Mouse (Mus musculus): Measurements from ENCODE around the gene Eif3j1. TPM values are rescaled to one million over a fixed set of nuclear protein-coding genes. Genes with fewer than 3 reads are reported as not detected.
"Not testable (repeated sequence)": the region's sequence is repeated elsewhere in the genome, so short reads cannot be mapped to it uniquely, and the experiment has no call there.

Eif3j1 gene
- polyA plus RNA-seq (2015; fragmentation: Nextera tagmentation; extraction: Ambion mirVana) = 9.4 and 10.3 TPM in 2 replicates

DNA sequence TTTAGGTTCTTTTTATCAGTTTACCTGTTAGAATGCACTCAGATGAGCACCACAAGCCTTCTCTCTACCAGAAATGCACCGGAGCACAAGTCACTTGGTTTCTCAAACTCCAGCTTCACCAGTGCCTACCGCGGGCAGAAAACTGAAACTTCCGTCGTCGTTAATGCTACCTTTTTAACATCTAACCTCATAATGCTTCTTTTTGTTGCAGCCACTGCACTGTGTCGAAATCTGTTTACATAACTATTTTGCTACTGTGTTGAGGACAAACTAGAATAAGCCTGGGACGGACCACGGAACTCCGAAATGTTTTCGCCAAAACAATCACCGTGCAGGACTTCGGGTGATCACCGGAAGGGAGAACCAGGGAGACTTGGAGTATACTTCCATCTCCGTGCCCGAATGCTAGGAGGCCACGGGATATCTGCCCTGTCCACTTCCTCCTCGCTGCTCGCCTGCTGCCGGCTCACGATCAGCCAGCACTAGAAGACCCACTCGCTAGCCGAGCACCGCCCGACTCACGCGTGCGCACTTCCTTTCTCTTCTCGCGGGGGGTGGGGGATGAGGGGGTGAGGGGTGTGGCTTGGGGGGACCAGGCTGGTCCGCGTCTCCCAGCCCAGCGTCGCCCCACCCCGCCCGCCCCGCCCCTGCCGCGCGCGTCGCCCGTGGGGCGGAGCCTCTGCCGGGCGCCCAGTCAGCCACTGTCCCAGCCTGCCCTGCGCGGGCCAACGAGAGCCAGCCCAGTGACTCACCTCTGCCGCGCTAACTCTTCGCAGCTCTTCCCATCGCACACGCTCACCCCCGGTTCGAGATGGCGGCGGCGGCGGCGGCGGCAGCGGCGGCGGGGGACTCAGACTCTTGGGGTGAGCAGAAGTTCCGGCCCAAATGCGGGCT is at the start of gene Eif3j1:
Eif3j1 (plus strand) TSS at position 685 of the 894 bp plus-strand sequence.
- Histone ChIP-seq H3K36me3 (ENCODE audit: control insufficient read depth, insufficient read depth, low read length) (no peaks in the 10 kb centered on the region), H3K27me3 (replicated peaks; ENCODE audit: control insufficient read depth, insufficient read depth, low read length) (no peaks in the 10 kb centered on the region), H3K4me2 (ENCODE audit: low read depth, low read length) (peak within 1 kb of the TSS; percentile 63), H3K4me1 (ENCODE audit: control insufficient read depth, insufficient read depth, low read length) (no peaks in the 10 kb centered on the region), H3K9me3 (ENCODE audit: control insufficient read depth, low read length) (no peaks in the 10 kb centered on the region), H3K27ac (ENCODE audit: low read length) (peak within 1 kb of the TSS; percentile 90), H3K9ac (ENCODE audit: low read depth, low read length) (peak within 1 kb of the TSS; percentile 92), H3K4me3 (ENCODE audit: low read length) (peak within 1 kb of the TSS; percentile 97)
- peak; percentile 99 for ATAC-seq
- under 1% methylated on average over 66 of the region's 67 CpGs for WGBS

DNA sequence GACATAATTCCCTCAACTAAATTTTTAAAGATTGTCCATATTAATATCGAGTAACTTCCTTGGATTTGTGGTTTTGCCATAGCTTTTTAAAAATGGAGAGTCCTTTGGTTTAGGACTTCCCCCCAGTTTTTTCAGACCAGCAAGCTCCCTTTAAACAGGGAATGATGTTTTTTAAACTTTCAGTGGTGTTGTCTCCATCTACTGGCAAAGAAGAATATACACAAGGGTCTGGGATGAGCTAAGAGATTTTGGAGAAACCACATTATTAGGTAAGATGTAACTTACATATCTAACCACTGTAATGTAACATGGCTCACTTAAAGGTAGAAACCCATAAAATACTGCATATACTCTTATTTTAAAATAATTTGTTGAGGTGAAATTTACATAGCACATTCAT is 32.6 kb upstream of the Eif3j1 start:
- Histone ChIP-seq H3K27me3 (replicated peaks; ENCODE audit: control insufficient read depth, insufficient read depth, low read length) (no peaks in the 10 kb centered on the region), H3K4me2 (ENCODE audit: low read depth, low read length) (no peak overlapping the region), H3K9me3 (ENCODE audit: control insufficient read depth, low read length) (no peaks in the 10 kb centered on the region), H3K4me3 (ENCODE audit: low read length) (no peak overlapping the region), H3K27ac (ENCODE audit: low read length) (no peak overlapping the region), H3K4me1 (ENCODE audit: control insufficient read depth, insufficient read depth, low read length) (no peaks in the 10 kb centered on the region), H3K9ac (ENCODE audit: low read depth, low read length) (no peak overlapping the region), H3K36me3 (ENCODE audit: control insufficient read depth, insufficient read depth, low read length) (0 out of 2 replicates have a peak, but pooled peaks cover 2% of the 10 kb centered on the region)
- WGBS = 93% methylated on average over 1 of the region's 1 CpGs
- no peak for ATAC-seq

DNA sequence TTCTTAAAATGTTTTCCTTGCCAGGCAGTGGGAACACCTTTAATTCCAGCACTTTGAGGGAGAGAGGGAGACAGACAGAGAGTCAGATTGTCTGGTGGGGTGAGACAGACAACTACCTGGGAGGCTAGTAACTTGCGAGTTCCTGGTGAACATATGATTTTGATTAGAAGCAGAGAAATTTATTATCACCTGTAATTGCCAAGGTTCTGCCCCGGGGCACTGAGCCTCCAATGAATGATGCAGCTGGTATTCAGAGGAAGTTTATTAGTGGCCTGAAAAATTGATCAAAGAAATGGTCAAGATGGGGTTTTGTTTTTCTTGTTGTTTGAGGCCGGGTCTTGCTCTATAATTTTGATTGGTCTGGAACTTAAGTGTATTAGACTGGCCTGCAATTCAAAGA is 19.5 kb upstream of the Eif3j1 start:
- H3K27me3 ChIP-seq (replicated peaks; ENCODE audit: control insufficient read depth, insufficient read depth, low read length) = no peaks in the 10 kb centered on the region
- H3K36me3 ChIP-seq (ENCODE audit: control insufficient read depth, insufficient read depth, low read length) = peaks cover 4% of the 10 kb centered on the region; the same call in 1 of the 2 replicates
- no peak overlapping the region for H3K27ac ChIP-seq (ENCODE audit: low read length)
- H3K4me1 ChIP-seq (ENCODE audit: control insufficient read depth, insufficient read depth, low read length) = no peaks in the 10 kb centered on the region
- no peak overlapping the region for H3K9ac ChIP-seq (ENCODE audit: low read depth, low read length)
- no peak overlapping the region for H3K4me3 ChIP-seq (ENCODE audit: low read length)
- no peak overlapping the region for H3K4me2 ChIP-seq (ENCODE audit: low read depth, low read length)
- no peaks in the 10 kb centered on the region for H3K9me3 ChIP-seq (ENCODE audit: control insufficient read depth, low read length)
- ATAC-seq = no peak
- WGBS = 94% methylated on average over 3 of the region's 3 CpGs

DNA sequence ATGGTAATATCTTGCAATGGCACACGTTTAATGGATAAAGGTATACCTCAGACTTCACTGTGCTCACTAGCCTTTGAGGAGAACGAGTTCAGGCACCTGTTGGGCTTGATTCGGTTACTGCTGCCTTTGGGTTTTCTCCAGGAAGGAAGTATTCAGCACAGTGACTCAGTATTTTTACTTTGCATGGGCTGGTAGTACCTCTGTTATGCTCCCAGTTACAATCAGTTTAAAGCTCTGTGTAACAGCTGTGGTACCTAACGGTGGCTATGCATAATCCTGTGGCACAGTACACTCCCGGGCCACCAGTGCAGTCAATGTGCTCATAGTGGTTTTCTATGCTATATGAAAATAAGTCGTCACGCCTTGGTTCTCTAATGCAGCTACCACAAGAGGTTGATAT is 16.9 kb upstream of the Eif3j1 start:
- WGBS = 92% methylated on average over 7 of the region's 7 CpGs
- no peak overlapping the region for H3K27ac ChIP-seq (ENCODE audit: low read length)
- H3K27me3 ChIP-seq (replicated peaks; ENCODE audit: control insufficient read depth, insufficient read depth, low read length) = no peaks in the 10 kb centered on the region
- H3K36me3 ChIP-seq (ENCODE audit: control insufficient read depth, insufficient read depth, low read length) = peaks cover 6% of the 10 kb centered on the region; the same call in 1 of the 2 replicates
- H3K4me1 ChIP-seq (ENCODE audit: control insufficient read depth, insufficient read depth, low read length) = no peaks in the 10 kb centered on the region
- no peak overlapping the region for H3K4me2 ChIP-seq (ENCODE audit: low read depth, low read length)
- no peak for ATAC-seq
- H3K9me3 ChIP-seq (ENCODE audit: control insufficient read depth, low read length) = no peaks in the 10 kb centered on the region
- no peak overlapping the region for H3K4me3 ChIP-seq (ENCODE audit: low read length)
- no peak overlapping the region for H3K9ac ChIP-seq (ENCODE audit: low read depth, low read length)

DNA sequence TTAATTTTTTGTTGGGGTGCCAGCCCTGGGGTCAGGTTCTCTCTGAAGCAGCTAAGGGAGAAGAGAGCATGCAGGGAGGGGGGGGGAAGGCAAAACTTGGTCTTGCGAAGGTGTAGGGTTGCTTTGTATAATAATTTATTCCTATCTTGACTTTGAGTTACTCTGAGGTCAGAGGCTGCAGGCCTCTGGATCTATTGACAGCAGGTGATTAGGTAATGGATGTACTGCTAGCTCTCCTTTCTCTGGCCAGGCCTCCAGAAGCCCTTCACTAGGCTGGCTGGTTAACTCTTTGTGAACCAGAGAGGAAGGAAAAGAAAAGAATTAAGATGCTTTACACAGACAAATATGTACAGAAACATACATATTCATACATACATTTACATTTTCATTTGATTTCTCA is 9.6 kb upstream of the Eif3j1 start:
- H3K27me3 ChIP-seq (replicated peaks; ENCODE audit: control insufficient read depth, insufficient read depth, low read length) = no peaks in the 10 kb centered on the region
- WGBS = 43% methylated on average over 1 of the region's 1 CpGs
- no peak overlapping the region for H3K4me3 ChIP-seq (ENCODE audit: low read length)
- no peaks in the 10 kb centered on the region for H3K4me1 ChIP-seq (ENCODE audit: control insufficient read depth, insufficient read depth, low read length)
- no peak for ATAC-seq
- no peaks in the 10 kb centered on the region for H3K9me3 ChIP-seq (ENCODE audit: control insufficient read depth, low read length)
- H3K9ac ChIP-seq (ENCODE audit: low read depth, low read length) = no peak overlapping the region
- no peak overlapping the region for H3K27ac ChIP-seq (ENCODE audit: low read length)
- peaks cover 3% of the 10 kb centered on the region; the same call in 1 of the 2 replicates for H3K36me3 ChIP-seq (ENCODE audit: control insufficient read depth, insufficient read depth, low read length)
- no peak overlapping the region for H3K4me2 ChIP-seq (ENCODE audit: low read depth, low read length)

DNA sequence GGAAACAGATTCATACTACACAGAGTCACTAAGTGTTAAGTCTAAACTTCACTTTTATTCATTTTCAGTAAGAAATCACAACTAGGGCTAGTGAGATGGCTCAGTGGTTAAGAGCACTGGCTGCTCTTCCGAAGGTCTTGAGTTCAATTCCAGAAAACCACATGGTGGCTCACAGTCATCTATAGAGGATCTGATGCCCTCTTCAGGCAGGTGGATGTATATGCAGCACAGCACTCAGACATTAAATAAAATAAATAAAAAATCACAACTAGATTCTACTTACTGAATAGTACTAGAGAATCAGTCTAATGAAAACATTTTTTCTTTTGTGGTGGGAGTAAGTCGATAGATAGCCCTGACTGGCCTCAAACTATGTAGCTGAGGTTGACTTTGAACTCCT is 6.1 kb upstream of the Eif3j1 start:
- no peak for ATAC-seq
- no peaks in the 10 kb centered on the region for H3K4me1 ChIP-seq (ENCODE audit: control insufficient read depth, insufficient read depth, low read length)
- H3K9ac ChIP-seq (ENCODE audit: low read depth, low read length) = no peak overlapping the region
- no peaks in the 10 kb centered on the region for H3K27me3 ChIP-seq (replicated peaks; ENCODE audit: control insufficient read depth, insufficient read depth, low read length)
- H3K4me2 ChIP-seq (ENCODE audit: low read depth, low read length) = no peak overlapping the region
- H3K27ac ChIP-seq (ENCODE audit: low read length) = no peak overlapping the region
- H3K4me3 ChIP-seq (ENCODE audit: low read length) = no peak overlapping the region
- no peaks in the 10 kb centered on the region for H3K36me3 ChIP-seq (ENCODE audit: control insufficient read depth, insufficient read depth, low read length)
- no peaks in the 10 kb centered on the region for H3K9me3 ChIP-seq (ENCODE audit: control insufficient read depth, low read length)
- 82% methylated on average over 2 of the region's 2 CpGs for WGBS

DNA sequence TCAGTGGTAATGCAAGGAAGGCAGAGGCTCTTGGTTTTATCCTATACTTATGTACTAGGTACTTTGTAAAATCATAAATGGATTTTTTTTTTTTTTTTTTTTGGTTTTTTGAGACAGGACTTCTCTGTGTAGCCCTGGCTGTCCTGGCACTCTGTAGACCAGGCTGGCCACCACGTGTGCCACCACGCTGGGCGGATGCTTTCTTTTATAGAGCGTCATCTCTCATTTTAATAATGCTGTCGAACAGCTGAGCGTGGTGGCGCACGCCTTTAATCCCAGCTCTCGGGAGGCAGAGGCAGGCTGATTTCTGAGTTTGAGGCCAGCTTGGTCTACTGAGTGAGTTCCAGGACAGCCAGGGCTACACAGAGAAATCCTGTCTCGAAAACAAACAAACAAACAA is 1.3 kb upstream of the Eif3j1 start:
- 90% methylated on average over 10 of the region's 10 CpGs for WGBS
- H3K4me1 ChIP-seq (ENCODE audit: control insufficient read depth, insufficient read depth, low read length); H3K4me2 ChIP-seq (ENCODE audit: low read depth, low read length); H3K9me3 ChIP-seq (ENCODE audit: control insufficient read depth, low read length); H3K27me3 ChIP-seq (replicated peaks; ENCODE audit: control insufficient read depth, insufficient read depth, low read length); H3K36me3 ChIP-seq (ENCODE audit: control insufficient read depth, insufficient read depth, low read length); ATAC-seq; H3K27ac ChIP-seq (ENCODE audit: low read length); H3K4me3 ChIP-seq (ENCODE audit: low read length): not testable (repeated sequence)
- 0 out of 2 replicates have a peak overlapping the region, but pooled peaks have one; percentile 73 for H3K9ac ChIP-seq (ENCODE audit: low read depth, low read length)

DNA sequence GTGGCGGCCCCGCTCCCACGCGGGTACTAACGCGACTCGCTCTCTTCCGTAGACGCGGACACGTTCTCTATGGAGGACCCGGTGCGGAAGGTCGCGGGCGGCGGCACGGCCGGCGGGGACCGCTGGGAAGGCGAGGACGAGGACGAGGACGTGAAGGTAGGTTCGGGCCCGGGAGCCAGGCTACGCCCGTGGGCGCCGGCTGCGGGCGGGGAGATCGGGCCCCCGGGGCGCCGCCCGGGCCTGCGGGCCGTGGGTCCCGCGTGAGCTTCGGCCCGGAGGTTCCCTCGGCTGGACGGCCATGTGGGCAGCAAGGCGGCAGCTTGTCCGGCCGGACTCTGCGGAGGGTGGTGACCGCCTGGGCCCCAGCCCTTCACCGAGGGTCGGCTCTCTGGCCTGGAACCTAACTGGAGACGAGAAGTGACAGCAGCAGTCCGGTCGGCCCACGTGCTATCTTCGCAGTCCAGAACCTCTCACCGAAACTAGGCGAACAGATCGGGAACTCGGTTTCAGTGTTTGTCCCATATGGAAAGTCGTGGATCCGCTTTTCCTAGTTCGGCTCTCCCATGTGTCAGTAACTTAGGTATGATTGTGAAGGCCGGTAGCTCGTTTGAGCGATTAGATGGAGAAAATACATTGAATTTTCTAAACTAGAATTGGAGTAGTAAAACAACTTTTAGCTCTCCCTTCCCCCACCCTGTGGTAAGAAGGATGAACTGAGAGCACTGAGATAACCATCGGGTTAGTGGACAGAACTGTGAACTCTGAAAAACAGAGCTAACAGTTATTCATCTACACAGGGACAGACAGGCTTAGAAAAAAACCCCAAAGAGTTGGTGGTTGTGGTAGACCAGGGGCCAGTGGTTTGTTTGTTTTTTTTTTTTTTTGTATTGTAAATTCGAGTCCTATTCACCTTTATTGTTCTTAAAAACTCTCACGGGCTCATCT is 682 bp downstream of the Eif3j1 start:
- H3K4me1 ChIP-seq (ENCODE audit: control insufficient read depth, insufficient read depth, low read length) = no peaks in the 10 kb centered on the region
- peak; percentile 65 for ATAC-seq
- H3K27ac ChIP-seq (ENCODE audit: low read length) = peak overlapping the region; percentile 88
- peak overlapping the region; percentile 92 for H3K9ac ChIP-seq (ENCODE audit: low read depth, low read length)
- H3K9me3 ChIP-seq (ENCODE audit: control insufficient read depth, low read length) = no peaks in the 10 kb centered on the region
- no peaks in the 10 kb centered on the region for H3K27me3 ChIP-seq (replicated peaks; ENCODE audit: control insufficient read depth, insufficient read depth, low read length)
- peak overlapping the region; percentile 58 for H3K4me2 ChIP-seq (ENCODE audit: low read depth, low read length)
- no peaks in the 10 kb centered on the region for H3K36me3 ChIP-seq (ENCODE audit: control insufficient read depth, insufficient read depth, low read length)
- under 1% methylated on average over 70 of the region's 71 CpGs for WGBS
- peak overlapping the region; percentile 97 for H3K4me3 ChIP-seq (ENCODE audit: low read length)

DNA sequence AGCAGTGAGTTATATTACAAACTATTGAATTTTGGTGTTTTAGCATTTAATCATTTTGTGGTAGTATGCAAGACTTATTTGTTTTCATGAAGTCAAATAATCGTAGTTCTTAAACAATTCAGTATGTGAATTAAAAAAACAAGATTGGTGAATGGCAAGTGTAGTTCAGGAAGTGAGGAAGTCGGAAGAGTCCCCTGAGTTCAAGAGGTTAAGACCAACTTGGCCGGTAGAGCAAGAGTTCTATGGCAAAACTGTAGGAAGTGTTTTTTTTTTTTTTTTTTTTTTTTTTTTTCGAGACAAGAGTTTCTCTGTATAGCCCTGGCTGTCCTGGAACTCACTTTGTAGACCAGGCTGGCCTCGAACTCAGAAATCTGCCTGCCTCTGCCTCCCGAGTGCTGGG is 3.6 kb downstream of the Eif3j1 start:
- WGBS = 82% methylated on average over 6 of the region's 6 CpGs
- Histone ChIP-seq H3K9ac (ENCODE audit: low read depth, low read length) (no peak overlapping the region), H3K9me3 (ENCODE audit: control insufficient read depth, low read length) (no peaks in the 10 kb centered on the region), H3K4me2 (ENCODE audit: low read depth, low read length) (no peak overlapping the region), H3K27me3 (replicated peaks; ENCODE audit: control insufficient read depth, insufficient read depth, low read length) (no peaks in the 10 kb centered on the region), H3K27ac (ENCODE audit: low read length) (no peak overlapping the region), H3K36me3 (ENCODE audit: control insufficient read depth, insufficient read depth, low read length) (peaks cover 4% of the 10 kb centered on the region; the same call in 1 of the 2 replicates), H3K4me3 (ENCODE audit: low read length) (no peak overlapping the region), H3K4me1 (ENCODE audit: control insufficient read depth, insufficient read depth, low read length) (no peaks in the 10 kb centered on the region)
- ATAC-seq = no peak
